Mouse (Mus musculus) C2C12 (cell line): ENCODE measurements around the gene Mecom.

ENCODE experiments used
- CEBPB ChIP-seq: IDR thresholded peaks from one replicate; pipeline ENCODE4 v1.6.1; 2011; ENCODE audit warnings: low read depth, mild to moderate bottlenecking, control low read depth, moderate library complexity
- CTCF ChIP-seq: IDR thresholded peaks from one replicate; pipeline ENCODE4 v1.5.1; 2011; ENCODE audit not compliant: control insufficient read depth, insufficient read depth, insufficient read length
- USF1 ChIP-seq: IDR thresholded peaks from one replicate; pipeline ENCODE4 v1.6.1; 2011; ENCODE audit warnings: low read depth, mild to moderate bottlenecking, control low read depth, moderate library complexity

DNA sequence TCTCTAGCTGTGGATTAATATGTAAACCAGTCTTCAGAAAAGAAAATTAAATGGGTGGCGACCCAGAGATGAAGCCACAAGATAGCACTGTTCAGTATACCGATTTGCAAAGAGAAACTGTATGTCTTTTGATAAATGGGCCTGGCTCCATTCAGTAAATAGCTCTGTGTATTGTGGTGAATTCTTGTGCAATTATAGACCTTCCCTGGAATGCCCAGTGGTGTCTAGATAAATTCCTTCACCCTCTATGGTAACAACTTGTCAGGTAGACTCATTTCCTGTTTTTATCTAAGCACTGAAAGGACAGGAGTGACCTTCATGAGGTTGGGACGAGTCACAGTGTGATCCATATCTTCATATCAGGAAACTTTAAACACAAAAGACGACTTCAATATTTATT is 571.2 kb downstream of the Mecom start:
- TF ChIP-seq CTCF (no peak), CEBPB (peak; percentile 89), USF1 (no peak)
